Mouse (Mus musculus) limb, embryonic 10.5 days (tissue): ENCODE data around the gene Stard9. TPM values are rescaled to one million over a fixed set of nuclear protein-coding genes. Genes with fewer than 3 reads are reported as not detected.

Experiments
- DNase-seq: peaks from one replicate; pipeline ENCODE4 v3.0.0-alpha.2; 2017; ENCODE audit warnings: low spot score
- H3K27ac ChIP-seq: fragments of 300-500 bp; sonication (generic); 2 replicates; pipeline ENCODE4 v1.5.1; 2016; ENCODE audit warnings: mild to moderate bottlenecking
- H3K27me3 ChIP-seq: fragments of 300-500 bp; sonication (generic); 2 replicates; pipeline ENCODE4 v1.6.1; 2016; ENCODE audit warnings: low read depth, mild to moderate bottlenecking; ENCODE audit not compliant: poor library complexity, severe bottlenecking
- H3K36me3 ChIP-seq: fragments of 300-500 bp; sonication (generic); 2 replicates; pipeline ENCODE4 v1.6.1; 2016; ENCODE audit warnings: mild to moderate bottlenecking, moderate library complexity
- H3K4me1 ChIP-seq: fragments of 300-500 bp; sonication (generic); 2 replicates; pipeline ENCODE4 v1.6.1; 2016
- H3K4me3 ChIP-seq: fragments of 300-500 bp; sonication (generic); 2 replicates; pipeline ENCODE4 v1.5.1; 2016; ENCODE audit warnings: mild to moderate bottlenecking, moderate library complexity
- H3K9me3 ChIP-seq: fragments of 300-500 bp; sonication (generic); replicated peaks from 2 replicates; pipeline ENCODE4 v1.6.1; 2016; ENCODE audit warnings: mild to moderate bottlenecking
- WGBS: fragments of 180-500 bp; shearing (Covaris S2); methylation state at CpG from one replicate; pipeline ENCODE4 v1.1.7; 2016; 5-methylcytosine and 5-hydroxymethylcytosine counted together
- polyA plus RNA-seq: library from polyadenylated mRNA; unstranded; fragments of >200 nt; fragmentation: Nextera tagmentation; extraction: Ambion mirVana; gene quantifications from 2 replicates; pipeline ENCODE4 v1.2.1, GENCODE M21; 2016

Gene Stard9
- 2.2 and 3.1 TPM in 2 replicates for polyA plus RNA-seq

DNA sequence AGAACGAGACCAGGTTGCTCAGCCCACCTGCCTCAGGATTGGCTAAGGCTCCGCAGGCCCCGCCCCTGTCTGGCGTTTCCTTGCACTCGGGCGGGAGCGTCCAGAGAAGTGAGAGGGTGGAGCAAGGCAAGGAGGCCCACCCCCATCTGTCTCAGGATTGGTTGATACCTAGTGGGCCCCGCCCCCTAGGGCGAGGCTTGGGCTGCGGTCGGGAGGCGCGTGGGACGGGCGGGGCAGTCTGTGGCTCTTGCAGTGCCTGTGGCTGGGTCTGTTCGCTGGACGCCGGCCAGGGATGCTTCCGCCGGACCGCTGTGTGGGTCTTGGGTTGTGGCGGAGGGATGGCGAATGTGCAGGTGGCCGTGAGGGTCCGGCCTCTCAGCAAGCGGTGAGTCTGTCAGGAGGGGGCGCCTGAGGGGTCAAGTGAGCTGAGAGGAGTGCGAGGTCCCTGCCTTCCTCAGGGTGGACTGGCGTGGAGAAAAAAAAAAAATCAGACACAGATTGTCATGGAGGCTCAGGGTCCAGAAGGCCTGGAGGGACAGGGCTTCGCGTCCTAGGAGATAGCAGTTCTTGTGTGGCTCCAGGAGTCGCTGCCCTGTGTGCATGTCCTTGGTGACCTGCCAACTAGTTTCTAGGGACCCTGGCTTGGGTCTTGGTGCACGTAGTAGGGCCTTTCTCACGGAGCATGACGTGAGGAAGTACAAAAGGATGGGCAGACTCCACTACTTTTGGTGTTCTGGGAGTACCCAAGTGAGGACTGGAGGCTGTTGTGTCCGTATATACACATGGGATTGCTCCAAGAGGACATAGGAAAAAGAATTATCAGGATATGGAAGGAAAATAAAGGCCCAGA, at the start of gene Stard9:
Gene Stard9, plus strand, starts transcription at position 236 of the 850 bp plus-strand sequence.
- H3K9me3 ChIP-seq, result no peaks in the 10 kb centered on the region
- H3K36me3 ChIP-seq, result 0 out of 2 replicates have a peak, but pooled peaks cover 2% of the 10 kb centered on the region
- H3K27ac ChIP-seq, result peak within 1 kb of the TSS; percentile 78
- DNase-seq, result peak; percentile 95
- 0 out of 2 replicates have a peak, but pooled peaks cover 7% of the 10 kb centered on the region for H3K4me1 ChIP-seq
- H3K27me3 ChIP-seq, result no peaks in the 10 kb centered on the region
- WGBS, result 2% methylated on average over 36 of the region's 36 CpGs
- peak within 1 kb of the TSS; percentile 64 for H3K4me3 ChIP-seq

DNA sequence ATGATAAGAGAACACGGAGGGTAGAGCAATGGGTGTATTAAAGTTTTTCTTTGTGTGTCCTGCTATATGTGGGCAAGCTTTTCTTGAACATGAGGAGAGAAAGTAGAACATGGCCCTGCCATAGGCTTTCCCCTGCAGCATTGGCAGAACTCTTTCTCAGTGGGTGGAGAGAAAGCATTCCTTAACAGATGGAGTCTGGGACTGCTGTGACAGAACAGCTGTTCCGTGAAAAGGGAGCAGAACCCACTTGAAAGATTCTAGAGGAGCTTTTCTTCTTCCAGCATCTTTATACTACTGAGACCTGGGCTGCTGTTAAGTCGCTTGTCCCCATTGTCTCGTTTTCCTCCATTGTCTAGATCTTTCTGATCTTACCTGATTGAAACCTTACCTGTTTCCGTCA, 39.2 kb upstream of the Stard9 start:
- Histone ChIP-seq H3K4me1 (no peaks in the 10 kb centered on the region), H3K4me3 (no peak overlapping the region), H3K27me3 (no peaks in the 10 kb centered on the region), H3K27ac (no peak overlapping the region), H3K36me3 (peaks cover 78% of the 10 kb centered on the region), H3K9me3 (no peaks in the 10 kb centered on the region)
- WGBS, result 89% methylated on average over 5 of the region's 5 CpGs
- DNase-seq, result no peak

DNA sequence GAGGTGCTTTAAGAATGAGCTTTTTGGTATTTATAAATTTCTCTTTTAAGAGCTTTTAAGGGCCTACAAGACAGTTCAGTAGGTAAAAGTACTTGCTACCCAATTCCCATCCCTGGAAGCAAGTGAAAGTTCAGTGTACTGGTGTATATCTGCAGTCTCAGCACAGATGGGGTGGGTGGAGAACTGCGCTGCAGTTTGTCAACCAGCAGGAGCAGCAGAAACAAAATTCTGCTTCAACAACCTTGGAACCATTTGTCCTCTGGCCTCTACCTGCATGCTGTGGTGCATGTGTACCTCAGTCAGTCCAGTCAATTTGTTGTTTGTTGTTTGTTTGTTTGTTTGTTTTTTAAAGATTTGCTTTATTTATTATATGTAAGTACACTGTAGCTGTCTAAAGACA, 36.7 kb upstream of the Stard9 start:
- H3K4me1 ChIP-seq, result no peaks in the 10 kb centered on the region
- no peaks in the 10 kb centered on the region for H3K9me3 ChIP-seq
- DNase-seq, result no peak
- H3K27me3 ChIP-seq, result no peaks in the 10 kb centered on the region
- no peak overlapping the region for H3K27ac ChIP-seq
- WGBS, result 97% methylated on average over 1 of the region's 1 CpGs
- no peak overlapping the region for H3K4me3 ChIP-seq
- peaks cover 78% of the 10 kb centered on the region for H3K36me3 ChIP-seq

DNA sequence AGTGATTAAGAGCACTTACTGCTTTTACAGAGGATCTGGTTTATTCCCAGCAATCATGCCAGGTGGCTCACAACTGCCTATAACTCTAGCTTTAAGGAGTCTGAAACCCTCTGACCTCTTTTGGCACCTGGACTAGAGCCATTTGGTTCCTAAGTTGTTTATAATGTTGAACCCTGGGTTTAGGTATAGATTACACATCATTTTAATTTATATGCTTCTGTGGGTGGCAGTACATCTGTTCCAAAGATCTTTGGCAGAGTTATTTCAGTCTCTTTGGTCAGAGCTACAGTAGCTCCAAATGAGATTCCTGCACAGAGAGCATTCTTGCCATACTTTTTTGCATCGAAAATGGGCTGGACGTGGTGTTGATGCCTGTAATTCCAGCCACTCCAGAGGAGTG, 31.2 kb upstream of the Stard9 start:
- Histone ChIP-seq H3K27me3 (no peaks in the 10 kb centered on the region), H3K4me1 (no peaks in the 10 kb centered on the region), H3K27ac (no peak overlapping the region), H3K4me3 (no peak overlapping the region), H3K36me3 (peaks cover 92% of the 10 kb centered on the region), H3K9me3 (no peaks in the 10 kb centered on the region)
- DNase-seq, result no peak
- WGBS, result 90% methylated on average over 2 of the region's 2 CpGs

DNA sequence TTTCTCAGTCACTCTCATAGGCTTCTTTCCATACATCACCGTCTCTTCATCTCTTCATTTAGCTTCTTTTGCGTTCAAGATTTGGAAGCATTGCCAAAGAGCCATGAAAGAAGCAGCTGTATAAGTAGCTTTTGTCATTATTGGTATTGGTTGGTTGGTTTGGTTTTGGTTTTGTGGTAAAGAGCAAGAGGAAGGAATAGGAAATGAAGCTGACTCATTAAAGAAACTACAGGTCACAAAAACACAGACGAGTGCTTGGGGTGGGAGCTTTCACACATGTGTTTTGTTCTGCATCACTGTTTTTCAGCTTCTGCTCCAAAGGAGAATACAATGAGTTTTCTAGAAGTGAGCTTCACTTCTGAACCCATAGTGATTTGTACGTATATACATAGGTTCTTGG, 29.4 kb upstream of the Stard9 start:
- 90% methylated on average over 4 of the region's 4 CpGs for WGBS
- no peaks in the 10 kb centered on the region for H3K4me1 ChIP-seq
- no peak overlapping the region for H3K27ac ChIP-seq
- no peak overlapping the region for H3K4me3 ChIP-seq
- no peak for DNase-seq
- peaks cover 88% of the 10 kb centered on the region for H3K36me3 ChIP-seq
- no peaks in the 10 kb centered on the region for H3K27me3 ChIP-seq
- H3K9me3 ChIP-seq, result no peaks in the 10 kb centered on the region

DNA sequence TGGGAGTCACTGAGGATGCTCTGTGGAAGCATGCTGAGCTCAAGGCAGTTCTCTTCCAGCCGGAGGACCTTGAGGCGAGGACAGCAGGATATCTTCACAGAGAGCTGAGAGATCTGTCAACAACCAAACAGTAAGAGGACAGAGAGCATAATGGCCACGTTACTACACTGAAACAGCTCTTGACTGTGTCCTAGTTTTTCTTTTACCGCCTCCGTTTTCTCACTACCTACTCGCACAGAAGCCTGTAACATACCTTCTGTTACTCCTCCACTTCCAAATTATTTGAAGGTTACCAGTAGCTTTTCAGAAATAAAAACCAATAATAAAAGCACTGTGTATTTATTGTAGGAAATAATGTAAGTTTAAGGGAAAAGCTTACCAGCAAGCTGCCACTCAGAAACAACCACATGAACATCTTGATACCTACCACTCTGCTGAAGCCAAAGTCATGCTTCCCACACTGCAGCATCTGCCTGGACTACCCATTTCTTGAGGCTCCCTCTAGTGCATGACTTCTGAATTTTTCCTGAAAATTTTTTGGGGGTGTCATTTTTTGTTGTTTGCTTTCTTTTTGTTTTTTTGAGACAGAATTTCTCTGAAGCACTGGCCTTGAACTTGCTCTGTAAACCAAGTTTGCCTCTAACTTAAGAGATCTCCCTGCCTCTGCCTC, 22.8 kb upstream of the Stard9 start:
- no peak overlapping the region for H3K27ac ChIP-seq
- H3K9me3 ChIP-seq, result no peaks in the 10 kb centered on the region
- whole genome bisulfite sequencing, result 91% methylated on average over 6 of the region's 6 CpGs
- no peak overlapping the region for H3K4me3 ChIP-seq
- H3K36me3 ChIP-seq, result peaks cover 34% of the 10 kb centered on the region
- DNase-seq, result no peak
- H3K4me1 ChIP-seq, result peaks cover 17% of the 10 kb centered on the region
- no peaks in the 10 kb centered on the region for H3K27me3 ChIP-seq

DNA sequence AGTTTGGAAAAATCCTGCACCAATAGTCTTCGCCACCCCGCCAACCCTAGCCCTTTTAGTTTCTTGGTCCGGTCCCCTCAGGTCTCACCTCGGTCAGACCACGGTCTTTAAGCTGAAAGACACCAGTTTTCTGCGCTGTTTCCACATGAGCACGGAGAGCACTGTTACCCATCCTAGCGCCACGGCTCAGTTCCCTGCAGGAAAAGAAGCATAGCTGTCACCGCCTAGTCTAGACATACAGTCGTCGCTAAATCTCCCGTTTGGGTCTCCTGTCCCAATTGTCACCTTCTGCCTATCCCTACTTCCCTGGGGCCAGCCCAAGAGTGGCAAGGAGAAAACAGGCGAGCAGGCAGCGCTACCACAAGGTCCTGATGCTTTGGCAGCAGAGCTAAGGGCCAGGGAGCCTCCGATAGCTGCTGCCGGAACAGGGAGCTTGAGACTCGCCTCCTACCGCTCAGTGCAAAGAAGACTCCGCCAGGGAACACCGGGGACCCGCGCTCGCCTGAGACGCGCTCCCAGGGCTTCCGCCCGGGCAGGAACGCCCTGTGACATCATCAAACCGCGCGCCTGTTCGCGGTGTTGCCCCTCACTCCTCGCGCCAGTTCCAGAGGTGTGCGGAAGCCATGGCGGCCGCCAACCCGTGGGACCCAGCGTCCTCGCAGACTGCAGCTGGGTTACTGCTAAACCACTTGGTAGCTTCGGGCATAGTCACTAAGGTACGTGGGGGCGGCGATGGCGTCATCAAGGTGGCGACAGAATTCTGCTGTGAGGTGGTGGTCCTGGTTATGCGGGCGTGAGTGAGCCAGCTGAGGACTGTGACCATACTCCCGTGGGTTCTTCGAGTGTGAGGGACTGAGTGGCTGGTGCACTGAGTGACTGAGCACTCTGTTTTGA, 19.8 kb upstream of the Stard9 start, which contains the start of the genes Haus2 and Lrrc57:
Gene Haus2, plus strand, starts transcription at position 554 of the 894 bp plus-strand sequence.
Gene Lrrc57, minus strand, starts transcription at position 691 of the 894 bp plus-strand sequence.
- under 1% methylated on average over 52 of the region's 52 CpGs for WGBS
- peak; percentile 96 for DNase-seq
- no peaks in the 10 kb centered on the region for H3K27me3 ChIP-seq

DNA sequence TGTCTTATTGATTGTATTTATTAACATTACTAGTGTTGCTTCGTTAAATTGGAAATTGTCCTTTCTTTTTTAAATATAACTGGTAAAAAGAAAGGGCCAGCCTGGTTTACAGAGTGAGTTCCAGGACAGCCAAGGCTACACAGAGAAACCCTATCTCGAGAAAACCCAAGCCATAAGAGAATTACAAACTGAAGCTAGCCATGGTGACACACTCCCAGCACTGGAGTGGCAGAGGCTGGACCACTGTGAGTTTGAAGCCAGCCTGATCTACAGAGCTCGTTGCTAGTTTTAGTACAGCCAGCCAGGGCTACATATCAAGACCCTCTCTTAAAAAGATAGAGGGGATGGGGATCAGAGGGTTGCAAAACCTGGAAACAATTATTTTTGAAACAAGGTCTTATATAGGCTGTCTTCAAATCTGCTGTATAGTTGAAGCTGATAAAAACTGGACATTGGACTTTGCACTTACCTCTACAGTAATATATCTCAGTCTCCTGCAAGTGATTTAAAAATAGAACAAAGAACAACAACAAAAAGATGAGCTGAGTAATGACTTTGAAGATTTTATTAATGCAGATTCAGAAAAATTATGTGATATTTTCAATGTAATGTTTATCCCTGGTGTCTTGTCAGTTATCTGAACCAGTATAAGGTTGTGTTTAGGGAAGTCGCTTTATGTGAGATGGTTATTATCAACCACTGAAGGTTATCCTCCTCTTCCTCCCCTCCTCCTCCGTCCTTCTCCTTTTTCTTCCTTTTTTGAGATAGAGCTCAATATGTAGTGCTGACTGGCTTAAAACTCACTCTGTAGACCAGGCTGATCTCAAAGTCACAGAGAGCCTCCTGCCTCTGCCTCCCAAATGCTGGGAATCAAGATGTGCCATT, 12.4 kb upstream of the Stard9 start:
- no peaks in the 10 kb centered on the region for H3K9me3 ChIP-seq
- H3K36me3 ChIP-seq, result peaks cover 85% of the 10 kb centered on the region
- DNase-seq, result no peak
- H3K27ac ChIP-seq, result no peak overlapping the region
- WGBS, result 90% methylated on average over 5 of the region's 5 CpGs
- no peak overlapping the region for H3K4me3 ChIP-seq
- no peaks in the 10 kb centered on the region for H3K4me1 ChIP-seq
- no peaks in the 10 kb centered on the region for H3K27me3 ChIP-seq

More for the DNA sequence above, 19.8 kb upstream of the Stard9 start, which contains the start of the genes Haus2 and Lrrc57:
- no peaks in the 10 kb centered on the region for H3K9me3 ChIP-seq
- peak within 1 kb of the TSS; percentile 96 for H3K27ac ChIP-seq
- H3K4me1 ChIP-seq, result peaks cover 17% of the 10 kb centered on the region
- peak within 1 kb of the TSS; percentile 97 for H3K4me3 ChIP-seq
- peaks cover 34% of the 10 kb centered on the region for H3K36me3 ChIP-seq

DNA sequence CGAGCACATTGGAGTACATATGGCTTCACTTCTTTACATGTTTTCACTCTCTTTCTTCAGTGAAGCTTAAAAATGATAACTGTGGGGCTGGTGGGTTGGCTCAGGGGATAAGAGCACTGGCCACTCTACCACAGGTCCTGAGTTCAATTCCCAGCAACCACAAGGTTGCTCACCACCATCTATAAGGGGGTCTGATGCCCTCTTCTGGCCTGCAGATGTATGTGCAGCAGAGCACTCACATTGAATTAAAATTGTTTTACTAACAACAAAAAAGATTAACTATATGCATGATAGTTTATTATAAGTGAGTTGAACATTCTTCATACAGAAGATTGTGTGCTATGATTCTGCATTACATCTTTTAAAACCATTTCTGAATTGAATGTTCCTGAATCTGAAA, 9.4 kb upstream of the Stard9 start:
- Histone ChIP-seq H3K27ac (no peak overlapping the region), H3K4me3 (no peak overlapping the region), H3K27me3 (no peaks in the 10 kb centered on the region), H3K36me3 (peaks cover 60% of the 10 kb centered on the region), H3K9me3 (no peaks in the 10 kb centered on the region), H3K4me1 (no peaks in the 10 kb centered on the region)
- DNase-seq, result no peak
- WGBS, result 100% methylated on average over 1 of the region's 1 CpGs

DNA sequence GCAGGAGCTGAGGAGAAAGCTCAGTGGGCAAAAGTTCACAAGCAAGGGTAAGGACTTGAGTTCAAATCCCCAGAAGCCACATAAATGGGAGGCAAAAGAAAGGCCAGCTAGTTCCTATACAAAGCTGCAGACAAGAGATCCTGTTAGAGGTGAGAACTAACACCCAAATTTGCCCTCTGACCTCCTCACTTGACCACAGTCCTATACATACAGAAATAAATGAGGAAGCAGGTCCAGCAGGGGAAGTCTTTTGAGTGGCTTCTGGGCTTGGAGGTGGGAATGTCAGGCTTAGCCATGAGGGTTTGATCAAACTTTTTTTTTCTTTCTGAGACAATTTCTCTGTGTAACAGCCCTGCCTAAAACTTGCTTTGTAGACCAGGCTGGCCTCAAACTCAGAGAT, 6.0 kb upstream of the Stard9 start:
- no peak for DNase-seq
- no peak overlapping the region for H3K4me3 ChIP-seq
- no peaks in the 10 kb centered on the region for H3K9me3 ChIP-seq
- H3K27me3 ChIP-seq, result no peaks in the 10 kb centered on the region
- peaks cover 27% of the 10 kb centered on the region for H3K36me3 ChIP-seq
- no peak overlapping the region for H3K27ac ChIP-seq
- H3K4me1 ChIP-seq, result no peaks in the 10 kb centered on the region

DNA sequence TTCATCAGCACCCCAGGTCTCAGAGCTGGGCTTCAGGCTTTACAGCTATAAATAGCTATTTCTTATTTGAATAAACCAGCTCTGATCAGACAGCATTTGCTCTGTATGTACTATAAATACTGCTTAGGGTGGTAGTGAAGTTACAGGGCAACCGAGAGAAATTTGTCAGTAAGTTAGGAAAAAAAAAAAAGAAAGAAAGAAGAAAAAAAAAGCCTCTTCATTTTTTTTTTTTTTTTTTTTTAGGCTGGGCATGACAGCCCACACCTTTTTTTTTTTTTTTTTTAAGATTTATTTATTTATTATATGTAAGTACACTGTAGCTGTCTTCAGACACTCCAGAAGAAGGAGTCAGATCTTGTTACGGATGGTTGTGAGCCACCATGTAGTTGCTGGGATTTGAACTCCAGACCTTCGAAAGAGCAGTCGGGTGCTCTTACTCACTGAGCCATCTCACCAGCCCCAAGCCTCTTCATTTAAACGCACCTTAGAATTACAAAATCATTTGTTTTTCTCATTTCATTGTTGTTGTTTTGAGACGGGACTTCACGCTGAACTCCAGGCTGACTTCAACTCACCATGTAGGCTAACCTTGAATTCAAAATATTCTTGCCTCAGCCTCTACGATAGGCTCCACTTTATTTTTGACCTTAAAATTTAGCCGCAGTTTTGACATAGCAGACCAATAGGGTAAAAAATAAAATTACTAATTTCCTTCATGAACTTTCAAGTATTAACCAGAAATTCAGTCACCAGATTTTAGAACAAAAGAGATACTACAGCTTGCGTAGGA, 650 bp upstream of the Stard9 start:
- Histone ChIP-seq H3K9me3 (no peaks in the 10 kb centered on the region), H3K36me3 (no peaks in the 10 kb centered on the region), H3K4me3 (peak overlapping the region; percentile 64), H3K27me3 (no peaks in the 10 kb centered on the region), H3K27ac (peak overlapping the region; percentile 78), H3K4me1 (0 out of 2 replicates have a peak, but pooled peaks cover 7% of the 10 kb centered on the region)
- DNase-seq, result peak; percentile 34
- 33% methylated on average over 10 of the region's 10 CpGs for WGBS
